11 mouse cellular contexts compared by ENCODE assay signal in genomic region chr8:120298601-120299532, GRCm38 (mm10).
DNase-seq lines count a peak whose midpoint lies in the region; ATAC-seq and TF ChIP-seq lines count a peak whose summit lies in the region.
"Had no signal": no experiment of that assay in that cellular context is flagged by ENCODE, and none has a peak within 500 bp of the region (broad histone marks: within the 10 kb centered on the region; RNA-seq: fewer than 3 reads in every experiment).

No protein-coding gene starts in this region.

- H3K36me3 ChIP-seq in kidney, embryonic 14.5 days (ENCODE audit: control insufficient read depth, insufficient read depth, low read length), result no peaks in the 10 kb centered on the region
- no peaks in the 10 kb centered on the region for H3K36me3 ChIP-seq in kidney, adult 2 months (ENCODE audit: control insufficient read depth, insufficient read depth, low read length)
- H3K36me3 ChIP-seq in hindbrain, embryonic 14.5 days (replicated peaks; ENCODE audit: control insufficient read depth, insufficient read depth), result no peaks in the 10 kb centered on the region
- no peaks in the 10 kb centered on the region for H3K36me3 ChIP-seq in midbrain, postnatal 0 days (ENCODE audit: insufficient read depth, low read length)

- no peak for TF ChIP-seq CTCF in kidney, adult 2 months (conservative IDR thresholded peaks at IDR 0.05; ENCODE audit: insufficient read depth, insufficient read length, low read depth, low read length)
- no peak for TF ChIP-seq CTCF in midbrain, postnatal 0 days (IDR thresholded peaks at IDR 0.05)

- H3K4me1 ChIP-seq in kidney, embryonic 14.5 days (ENCODE audit: control insufficient read depth, insufficient read depth, low read length), result peaks cover 61% of the 10 kb centered on the region
- no peaks in the 10 kb centered on the region for H3K4me1 ChIP-seq in kidney, adult 2 months (ENCODE audit: control insufficient read depth, insufficient read depth, low read length)
- peaks cover 74% of the 10 kb centered on the region for H3K4me1 ChIP-seq in hindbrain, embryonic 14.5 days (replicated peaks; ENCODE audit: control insufficient read depth, insufficient read depth, low read length)
- H3K4me1 ChIP-seq in midbrain, postnatal 0 days (ENCODE audit: insufficient read depth, low read length), result peaks cover 30% of the 10 kb centered on the region

- WGBS in kidney, embryonic 14.5 days, result 49% methylated on average over 22 of the region's 22 CpGs
- WGBS in kidney, adult 2 months, result 81% methylated on average over 22 of the region's 22 CpGs
- WGBS in hindbrain, embryonic 14.5 days, result 29% methylated on average over 22 of the region's 22 CpGs
- WGBS in midbrain, postnatal 0 days, result 34% methylated on average over 22 of the region's 22 CpGs

- H3K27me3 ChIP-seq in kidney, embryonic 14.5 days (ENCODE audit: control insufficient read depth, insufficient read depth, low read length), result no peaks in the 10 kb centered on the region; the same call in 1 of the 2 replicates
- H3K27me3 ChIP-seq in kidney, adult 2 months (replicated peaks; ENCODE audit: control insufficient read depth, insufficient read depth, low read length), result no peaks in the 10 kb centered on the region
- no peaks in the 10 kb centered on the region for H3K27me3 ChIP-seq in hindbrain, embryonic 14.5 days (ENCODE audit: control insufficient read depth, insufficient read depth, low read length)
- no peaks in the 10 kb centered on the region for H3K27me3 ChIP-seq in midbrain, postnatal 0 days (ENCODE audit: insufficient read depth, low read length)

- H3K4me3 ChIP-seq in kidney, embryonic 14.5 days (ENCODE audit: low read length), result no peak overlapping the region
- no peak overlapping the region for H3K4me3 ChIP-seq in kidney, adult 2 months (ENCODE audit: insufficient read depth, low read depth, low read length)
- no peak overlapping the region for H3K4me3 ChIP-seq in hindbrain, embryonic 14.5 days (replicated peaks; ENCODE audit: low read length)
- no peak overlapping the region for H3K4me3 ChIP-seq in midbrain, postnatal 0 days (ENCODE audit: low read depth, low read length)
- H3K4me3 ChIP-seq: megakaryocyte, embryonic 14.5 days had no signal

- no peak for DNase-seq in kidney, adult 2 months
- peak; percentile 91 for DNase-seq in embryo, embryonic 10.5 days (ENCODE audit: low spot score)
- peak; percentile 67 for DNase-seq in hindbrain, embryonic 14.5 days (ENCODE audit: low spot score)
- peak; percentile 66 for DNase-seq in midbrain, postnatal 0 days (ENCODE audit: low spot score)
- DNase-seq in spleen, adult 18-20 months, result no peak
- no peak for DNase-seq in left cerebral cortex, postnatal 14 days (ENCODE audit: low spot score in 2 of 2)
- DNase-seq: heart, postnatal 10 days; thymus, postnatal 25 days had no signal

- H3K9me3 ChIP-seq in kidney, embryonic 14.5 days (ENCODE audit: control insufficient read depth, low read length), result no peaks in the 10 kb centered on the region
- H3K9me3 ChIP-seq in hindbrain, embryonic 14.5 days (ENCODE audit: control insufficient read depth, low read length), result no peaks in the 10 kb centered on the region
- H3K9me3 ChIP-seq in midbrain, postnatal 0 days (ENCODE audit: low read length), result no peaks in the 10 kb centered on the region
- H3K9me3 ChIP-seq: megakaryocyte, embryonic 14.5 days had no signal

- ATAC-seq in kidney, embryonic 14.5 days (ENCODE audit: low FRiP score, low TSS enrichment), result 0 out of 2 replicates have a peak, but pooled peaks have one; percentile 12
- ATAC-seq in hindbrain, embryonic 14.5 days (ENCODE audit: low FRiP score), result peak; percentile 32; the same call in 1 of the 2 replicates
- no peak; the same call in 1 of the 2 replicates for ATAC-seq in midbrain, postnatal 0 days (ENCODE audit: low FRiP score)
- ATAC-seq in activated CD4-positive, CD25-positive, alpha-beta regulatory T cell, adult 4 months, result no peak

- peak overlapping the region; percentile 42; the same call in 1 of the 2 replicates for H3K27ac ChIP-seq in kidney, embryonic 14.5 days (ENCODE audit: low read depth, low read length)
- no peak overlapping the region for H3K27ac ChIP-seq in kidney, adult 2 months (ENCODE audit: insufficient read depth, low read depth, low read length)
- peak overlapping the region; percentile 82 for H3K27ac ChIP-seq in hindbrain, embryonic 14.5 days
- no peak overlapping the region; the same call in 1 of the 2 replicates for H3K27ac ChIP-seq in midbrain, postnatal 0 days (ENCODE audit: low read depth, low read length)

- H3K9ac ChIP-seq in kidney, embryonic 14.5 days (ENCODE audit: low read depth, low read length), result no peak overlapping the region
- 0 out of 2 replicates have a peak overlapping the region, but pooled peaks have one; percentile 6 for H3K9ac ChIP-seq in hindbrain, embryonic 14.5 days
- peak overlapping the region; percentile 42; the same call in 1 of the 2 replicates for H3K9ac ChIP-seq in midbrain, postnatal 0 days (replicated peaks; ENCODE audit: low read length, poor library complexity, severe bottlenecking)

- H3K4me2 ChIP-seq in kidney, embryonic 14.5 days (replicated peaks; ENCODE audit: low read depth, low read length), result 0 out of 2 replicates have a peak overlapping the region, but pooled peaks have one; percentile 17
- peak overlapping the region; percentile 6; the same call in 1 of the 2 replicates for H3K4me2 ChIP-seq in hindbrain, embryonic 14.5 days (replicated peaks)
- H3K4me2 ChIP-seq in midbrain, postnatal 0 days (ENCODE audit: low read depth, low read length, poor library complexity, severe bottlenecking), result no peak overlapping the region

- intact Hi-C loops in left cerebral cortex, postnatal 14 days (cut with DNase I), result no loop called here

- no peak for TF ChIP-seq POLR2A in kidney, adult 2 months (IDR thresholded peaks at IDR 0.05; ENCODE audit: low read depth, low read length)

Comparison
In these comparisons a context has a peak if more than half of its experiments do, and no peak if none do; other contexts are left out.
1. H3K27ac ChIP-seq: peak in kidney, embryonic 14.5 days (single experiment) and hindbrain, embryonic 14.5 days (single experiment); none in kidney, adult 2 months (single experiment) and midbrain, postnatal 0 days (single experiment).
2. ATAC-seq: peak in kidney, embryonic 14.5 days (single experiment) and hindbrain, embryonic 14.5 days (single experiment); none in midbrain, postnatal 0 days (single experiment) and activated CD4-positive, CD25-positive, alpha-beta regulatory T cell, adult 4 months (single experiment).
3. DNase-seq: peak in embryo, embryonic 10.5 days (single experiment), hindbrain, embryonic 14.5 days (single experiment) and midbrain, postnatal 0 days (single experiment); none in kidney, adult 2 months (single experiment), spleen, adult 18-20 months (0 of 2) and left cerebral cortex, postnatal 14 days (0 of 2).